Mouse (Mus musculus) thymus, postnatal 25 days (tissue): ENCODE results near the gene Dhdds.

ENCODE experiments used
- DNase-seq: peaks from one replicate; pipeline ENCODE4 v3.0.0; 2022

Dhdds gene

DNA sequence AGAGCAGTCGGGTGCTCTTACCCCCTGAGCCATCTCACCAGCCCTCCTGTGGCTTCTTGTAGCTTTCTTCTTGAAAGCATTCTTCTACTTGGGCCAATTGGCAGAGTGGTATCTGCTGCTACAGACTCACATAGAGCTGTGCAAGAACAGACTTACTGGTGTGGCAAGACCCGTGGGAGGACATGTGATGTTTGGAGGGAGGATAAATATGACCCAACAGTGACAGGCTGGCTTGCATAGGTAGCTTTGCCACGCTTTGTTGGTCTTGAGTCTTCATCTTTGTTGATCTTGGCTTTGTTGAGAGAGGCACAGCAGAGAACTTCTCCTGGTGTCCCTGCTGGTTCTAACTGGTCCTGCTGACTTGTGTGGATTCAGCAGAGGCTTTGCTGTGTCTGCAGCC lies 56.9 kb downstream of the Dhdds start:
- no peak for DNase-seq

DNA sequence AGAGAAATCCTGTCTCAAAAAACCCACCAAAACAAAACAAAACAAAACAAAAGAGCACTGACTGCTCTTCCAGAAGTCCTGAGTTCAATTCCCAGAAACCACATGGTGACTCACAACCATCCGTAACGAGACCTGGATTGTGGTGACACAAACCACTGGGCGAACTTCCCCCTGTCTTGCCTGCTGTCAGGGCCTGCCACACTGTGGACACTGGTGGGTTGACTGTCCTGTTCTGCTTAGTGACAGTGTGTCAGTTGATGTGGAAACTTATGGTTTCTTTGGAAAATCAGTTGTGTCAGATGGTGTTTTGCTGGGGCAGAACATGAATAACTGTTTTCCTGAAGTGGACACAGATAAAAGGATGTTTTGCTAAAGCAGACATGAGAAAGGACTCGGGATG lies 58.0 kb downstream of the Dhdds start:
- no peak for DNase-seq

DNA sequence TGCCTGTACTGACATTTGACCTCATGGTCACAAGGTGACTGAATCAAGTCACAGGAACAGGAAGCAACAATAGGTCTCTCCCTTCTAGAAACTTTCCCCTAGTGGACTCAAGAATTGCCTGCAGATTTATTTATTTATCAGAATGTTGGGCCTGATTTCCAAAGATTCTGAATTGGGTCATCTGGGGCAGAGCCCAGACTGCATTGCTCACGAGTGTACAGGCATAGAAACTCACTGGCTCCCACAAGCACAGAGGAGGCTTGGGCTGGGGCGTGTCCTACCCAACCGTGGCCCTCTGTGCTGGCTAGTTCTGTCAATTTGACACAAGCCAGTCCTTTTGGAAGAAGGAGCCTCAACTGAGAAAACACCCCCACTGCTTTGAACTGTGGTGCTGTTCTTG lies 59.1 kb downstream of the Dhdds start:
- no peak for DNase-seq

DNA sequence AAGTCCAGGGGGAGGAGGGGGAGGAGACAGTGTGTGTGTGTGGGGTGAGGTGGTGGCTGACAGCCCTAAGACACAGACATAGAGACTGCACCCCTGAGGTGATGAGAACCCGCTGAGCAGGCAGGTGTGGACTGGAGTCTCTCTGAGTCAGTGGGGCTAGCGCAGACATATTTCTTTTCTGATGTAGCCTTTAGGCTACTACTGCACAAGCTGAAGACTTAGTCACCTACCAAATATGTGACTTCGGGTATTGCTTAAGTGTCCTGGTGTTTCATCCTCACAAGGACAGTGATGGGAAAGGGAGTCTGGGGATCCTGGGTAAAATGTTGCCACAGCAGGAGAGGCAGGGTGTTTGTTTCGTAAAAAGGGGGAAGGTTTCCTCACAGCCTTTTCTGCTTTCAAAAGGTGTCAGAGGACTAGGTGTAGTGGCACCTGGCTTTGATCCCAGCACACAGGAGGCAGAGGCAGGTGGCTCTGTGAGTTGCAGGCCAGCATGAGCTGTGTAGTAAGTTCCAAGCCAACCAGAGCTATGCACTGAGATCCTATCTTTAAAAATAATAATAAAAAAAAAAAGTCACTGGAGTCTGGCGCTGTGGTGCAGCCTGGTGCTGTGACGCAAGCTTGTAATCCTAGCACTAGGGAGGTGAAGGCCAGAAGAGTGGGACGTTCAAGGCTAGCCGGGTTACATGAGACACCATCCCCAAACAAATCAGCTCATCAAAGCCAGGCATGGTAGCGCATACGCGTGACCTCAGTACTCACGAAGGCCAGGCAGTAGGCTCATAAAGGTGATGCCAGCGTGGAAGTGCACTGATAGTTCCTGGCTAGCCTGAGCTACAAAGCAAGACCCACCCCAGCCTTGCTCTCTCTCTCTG lies 60.1 kb downstream of the Dhdds start:
- no peak for DNase-seq

DNA sequence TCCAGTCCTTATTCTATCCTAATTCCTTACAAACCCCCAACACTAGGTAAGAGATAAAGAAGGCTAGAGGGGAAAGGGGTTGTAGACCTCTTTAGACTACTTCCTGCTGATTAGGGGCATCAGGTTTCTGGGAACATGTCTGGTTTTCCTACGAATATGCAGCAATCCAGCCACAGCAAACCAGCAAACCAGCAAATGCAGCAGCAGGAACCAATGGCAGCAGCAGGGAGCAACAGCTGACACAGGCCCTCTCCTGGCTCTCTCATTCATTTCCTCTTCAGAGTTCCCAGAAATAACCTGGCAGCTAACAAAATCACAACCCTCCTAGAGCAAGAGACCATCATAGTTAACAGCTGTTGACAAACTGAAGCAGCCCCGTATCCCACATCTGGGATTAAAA lies 62.6 kb downstream of the Dhdds start:
- DNase-seq, result no peak

DNA sequence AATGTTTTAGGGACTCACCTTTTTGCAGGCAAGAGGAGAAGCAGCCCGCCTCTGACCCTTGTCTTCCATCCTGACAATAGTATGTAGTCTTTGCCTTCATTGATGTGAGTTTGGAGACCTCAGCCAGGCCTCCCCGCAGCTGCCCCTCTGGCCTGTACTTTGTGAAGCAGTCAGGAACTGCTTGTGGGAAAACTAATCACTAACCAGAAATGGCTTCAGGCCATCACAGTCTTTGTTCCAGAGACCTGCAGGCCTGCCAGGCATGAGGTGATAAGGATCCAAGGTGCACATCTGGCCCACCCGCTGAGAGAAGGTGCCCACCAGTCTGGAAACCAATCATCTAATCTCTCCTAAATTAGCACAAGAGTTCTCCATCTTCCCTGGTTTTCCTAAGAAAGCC lies 68.9 kb downstream of the Dhdds start:
- DNase-seq, result no peak

DNA sequence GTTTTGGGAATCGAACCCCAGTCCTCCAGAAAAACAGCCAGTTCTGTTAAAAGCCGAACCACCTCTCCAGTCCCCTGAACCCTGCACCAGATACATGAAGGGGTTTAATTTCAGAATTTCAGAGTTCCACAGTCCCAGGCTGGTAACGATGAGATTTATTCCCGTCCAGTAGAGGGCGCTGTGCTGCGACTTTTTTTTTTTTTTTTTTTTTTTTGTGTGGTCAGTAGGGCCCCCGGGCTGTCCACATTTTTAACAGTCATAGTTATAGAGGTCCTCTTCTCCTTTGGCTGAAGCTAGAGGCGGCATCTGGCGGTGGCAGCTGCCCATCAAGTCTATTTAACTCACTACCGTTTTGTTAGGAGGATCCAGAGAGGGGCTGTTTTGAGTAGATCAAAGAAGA lies 69.4 kb downstream of the Dhdds start:
- DNase-seq, result no peak

DNA sequence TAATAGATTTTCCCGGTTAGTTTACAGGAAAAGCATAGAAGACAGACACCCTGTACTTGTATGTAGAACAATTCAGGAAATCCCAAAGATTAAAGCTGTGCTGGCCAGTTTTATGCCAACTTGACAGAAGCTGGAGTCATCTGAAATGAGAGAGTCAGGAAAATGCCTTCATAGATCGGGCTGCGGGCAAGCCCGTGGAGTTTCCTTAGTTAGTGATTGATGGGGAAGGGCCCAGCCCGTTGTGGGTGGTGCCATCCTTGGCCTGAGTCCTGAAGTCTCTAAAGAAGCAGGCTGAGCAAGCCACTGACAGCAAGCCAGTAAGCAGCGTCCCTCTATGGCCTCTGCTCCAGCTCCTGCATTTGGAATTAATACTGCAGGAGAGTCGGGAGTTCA lies 71.4 kb downstream of the Dhdds start:
- no peak for DNase-seq

DNA sequence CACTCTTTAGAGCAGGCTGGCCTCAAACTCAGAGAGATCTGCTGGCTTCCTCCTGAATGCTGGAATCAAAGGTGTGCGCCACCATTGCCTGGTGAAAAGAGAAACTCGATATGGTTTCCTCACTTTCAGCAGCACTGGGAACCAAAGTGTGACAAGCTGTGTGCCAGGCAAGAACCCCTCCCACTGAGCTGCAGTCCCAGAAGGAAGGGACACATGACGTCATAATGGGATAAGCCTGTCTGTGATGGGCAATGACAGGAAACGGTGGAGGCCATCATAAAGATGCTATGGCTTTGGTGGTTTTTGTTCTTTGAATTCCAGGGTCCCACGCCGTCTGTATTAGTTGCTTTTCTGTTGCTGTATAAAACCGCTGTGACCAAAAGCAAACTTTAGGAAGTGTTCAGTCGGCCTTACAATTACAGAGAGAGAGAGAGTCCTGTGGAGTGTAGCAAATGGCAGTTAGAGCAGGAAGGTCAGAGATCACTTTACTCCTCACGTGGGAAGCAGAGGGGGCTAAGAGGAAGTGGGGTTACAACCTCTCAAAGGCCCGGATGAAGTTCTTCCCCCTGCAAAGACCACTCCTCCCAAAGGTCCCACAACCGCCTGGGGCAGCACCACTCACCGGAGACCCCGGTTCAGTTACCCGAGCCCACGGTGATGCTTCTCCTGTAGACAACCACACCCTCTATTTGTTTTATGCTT lies 72.0 kb downstream of the Dhdds start:
- peak; percentile 26 for DNase-seq

DNA sequence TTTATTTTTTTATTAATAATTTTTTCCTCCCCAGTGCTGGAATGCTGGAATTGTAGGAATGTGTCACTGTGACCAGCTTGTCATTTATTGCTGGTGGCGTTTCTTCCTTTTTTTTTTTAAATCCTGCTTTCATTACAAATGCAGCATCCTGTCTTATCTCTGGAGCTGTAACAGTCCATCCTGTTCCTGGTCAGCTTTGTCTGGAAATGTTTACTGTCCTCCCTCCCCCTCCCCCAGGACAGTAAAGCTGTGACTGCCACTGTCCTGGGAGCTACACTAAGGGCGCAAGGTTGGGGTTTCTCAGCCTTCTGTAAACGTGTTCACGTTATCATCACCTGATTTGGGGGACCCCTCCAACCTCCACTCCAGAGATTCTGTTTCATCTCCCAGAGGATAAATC lies 75.5 kb downstream of the Dhdds start:
- DNase-seq, result no peak

DNA sequence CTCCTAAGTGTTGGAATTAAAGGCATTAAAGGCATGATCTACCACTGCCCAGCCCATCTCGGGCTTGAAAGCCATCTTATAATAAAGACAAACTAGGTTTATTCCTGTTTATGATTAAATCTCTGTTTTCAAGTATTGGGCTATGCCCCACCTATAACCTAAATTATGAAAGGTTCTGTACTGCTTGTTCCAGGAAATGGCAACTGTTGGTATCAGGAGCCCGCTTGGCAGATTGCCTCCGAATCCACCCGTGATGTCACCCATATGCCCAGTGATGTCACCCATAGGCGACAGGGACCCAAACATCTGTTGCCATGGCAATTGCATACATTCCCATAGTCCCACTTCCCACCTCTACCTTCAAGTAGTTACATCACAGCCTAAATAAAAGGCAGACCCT lies 77.0 kb downstream of the Dhdds start:
- no peak for DNase-seq
